Mouse (Mus musculus): Measurements from ENCODE around the gene Vps25.

DNA sequence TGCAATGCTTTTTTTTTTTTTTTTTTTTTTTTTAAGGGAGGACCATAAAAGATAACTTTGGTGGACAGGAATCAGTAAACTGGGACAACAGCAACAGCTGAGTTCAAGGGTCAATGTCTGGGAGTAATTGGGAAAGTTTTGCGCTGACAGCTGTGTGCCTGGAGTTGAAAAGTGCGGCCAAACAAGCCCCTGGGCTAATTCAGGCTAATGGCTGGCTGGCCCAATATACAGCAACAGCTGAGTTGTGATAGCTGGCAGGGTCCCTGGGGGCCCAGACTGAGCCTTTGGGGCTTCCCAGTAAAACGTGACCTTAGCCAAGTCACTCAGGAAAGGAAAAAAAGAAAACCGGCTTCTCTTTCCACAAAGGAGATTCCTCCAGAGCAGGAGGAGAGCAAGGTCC is 8.4 kb upstream of the Vps25 start:
- no peak for TF ChIP-seq CTCF (IDR thresholded peaks at IDR 0.05; ENCODE audit: low read depth, low read length)
- no peak for TF ChIP-seq GATA1 (IDR thresholded peaks at IDR 0.05; ENCODE audit: borderline replicate concordance, low read length)
- TF ChIP-seq TAL1 (conservative IDR thresholded peaks at IDR 0.05; ENCODE audit: low read depth, low read length): no peak
- TF ChIP-seq POLR2AphosphoS5 (IDR thresholded peaks at IDR 0.05; ENCODE audit: insufficient replicate concordance, low read depth, low read length): no peak
